Mouse (Mus musculus) MEL-GATA-1-ER (cell line): ENCODE data around the gene Adgre5.

Experiments
- DNase-seq: peaks from one replicate; pipeline ENCODE4 v3.0.0-alpha.2; 2012; ENCODE audit warnings: low read depth; ENCODE audit errors: extremely low read depth

The Adgre5 gene

DNA sequence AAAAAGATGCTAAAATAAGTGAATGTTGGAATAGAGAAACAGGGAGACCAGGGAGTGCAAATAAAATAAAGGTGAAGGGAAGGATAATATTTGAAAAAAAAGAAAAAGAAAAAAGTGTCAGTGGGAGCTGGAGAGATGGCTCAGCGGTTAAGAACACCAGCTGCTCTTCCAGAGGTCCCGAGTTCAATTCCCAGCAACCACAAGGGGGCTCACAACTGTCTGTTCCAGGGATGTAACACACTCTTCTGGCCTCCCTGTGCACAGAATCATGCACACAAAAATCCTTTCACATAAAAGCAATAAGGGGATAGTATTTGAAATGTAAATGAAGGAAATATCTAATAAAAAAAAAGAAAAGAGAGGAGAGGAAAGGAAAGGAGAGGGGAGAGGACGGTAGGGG, 13.0 kb upstream of the Adgre5 start:
- no peak for DNase-seq

GRCm38 (mm10) chr8:83749265-83749664, 8.1 kb upstream of the Adgre5 start:
- DNase-seq = no peak

DNA sequence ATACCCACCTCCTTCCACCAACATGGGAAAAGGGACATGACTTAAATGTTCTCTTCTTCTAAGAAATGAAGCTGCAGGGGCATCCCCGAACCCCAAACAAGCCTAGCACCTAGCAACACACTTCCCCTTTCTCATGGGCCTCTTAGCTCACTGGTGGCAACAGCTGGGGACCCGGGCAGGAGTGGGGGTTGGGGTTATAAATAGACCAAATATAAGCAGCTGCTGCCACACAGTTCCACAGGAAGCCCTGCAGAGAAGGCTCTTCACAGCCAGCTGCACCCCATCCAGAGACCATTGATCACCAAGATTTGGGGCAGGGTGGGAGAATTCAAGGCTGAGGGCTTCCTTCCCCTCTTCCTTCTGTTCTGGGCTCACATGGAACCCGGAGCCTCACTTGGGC, 7.6 kb upstream of the Adgre5 start:
- DNase-seq = peak; percentile 76

DNA sequence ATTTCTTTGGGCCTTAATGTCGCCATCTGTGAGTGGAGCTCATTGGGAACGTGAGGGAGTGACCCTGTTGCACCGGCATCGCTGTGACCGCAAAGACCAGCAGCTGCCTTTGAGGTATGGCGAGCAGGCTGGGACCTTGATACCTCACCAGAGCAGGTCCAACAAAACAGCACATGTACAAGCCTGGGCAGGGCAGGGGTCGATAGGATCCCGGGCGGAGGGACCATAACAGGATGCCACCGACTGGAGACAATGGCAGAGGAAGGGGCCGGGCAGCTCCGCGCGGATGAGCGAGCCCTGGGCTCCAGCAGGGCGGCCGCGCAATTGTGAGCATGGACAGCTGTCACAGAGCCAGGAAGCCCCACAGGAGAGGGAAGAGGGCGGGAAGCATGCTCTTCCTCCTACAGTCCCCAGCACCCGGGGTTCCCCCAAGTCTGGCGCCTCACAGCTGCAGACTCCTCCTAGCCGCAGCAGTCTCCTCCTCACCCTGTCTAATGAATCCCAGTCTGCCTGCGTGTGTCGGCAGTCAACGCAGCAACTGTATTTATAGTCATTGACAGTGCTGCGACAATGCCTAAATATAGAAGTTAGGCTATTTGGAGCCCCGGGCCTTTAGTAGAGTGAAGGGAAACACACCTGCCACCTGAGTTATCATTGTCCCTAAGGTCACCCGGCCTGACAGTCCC, 6.7 kb upstream of the Adgre5 start:
- DNase-seq = no peak

DNA sequence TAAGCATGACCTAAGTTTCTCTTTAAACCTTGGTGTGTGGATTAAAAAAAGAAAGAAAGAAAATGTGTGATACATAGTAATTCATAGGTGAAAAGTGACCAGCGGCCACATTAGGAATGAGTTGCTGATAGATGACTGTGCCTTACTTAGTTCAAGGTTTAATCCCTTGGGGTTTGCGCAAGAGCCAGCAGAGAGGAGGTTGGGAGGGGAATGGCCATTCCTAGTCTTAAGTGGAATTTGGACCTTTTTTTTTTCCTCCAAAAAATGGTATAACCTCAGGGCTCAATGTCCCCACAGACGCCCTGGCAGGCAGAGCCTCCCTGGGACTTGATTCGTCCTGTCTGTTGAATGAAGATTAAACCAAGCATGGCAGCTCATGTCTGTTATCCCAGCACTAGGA, 2.9 kb upstream of the Adgre5 start:
- no peak for DNase-seq

DNA sequence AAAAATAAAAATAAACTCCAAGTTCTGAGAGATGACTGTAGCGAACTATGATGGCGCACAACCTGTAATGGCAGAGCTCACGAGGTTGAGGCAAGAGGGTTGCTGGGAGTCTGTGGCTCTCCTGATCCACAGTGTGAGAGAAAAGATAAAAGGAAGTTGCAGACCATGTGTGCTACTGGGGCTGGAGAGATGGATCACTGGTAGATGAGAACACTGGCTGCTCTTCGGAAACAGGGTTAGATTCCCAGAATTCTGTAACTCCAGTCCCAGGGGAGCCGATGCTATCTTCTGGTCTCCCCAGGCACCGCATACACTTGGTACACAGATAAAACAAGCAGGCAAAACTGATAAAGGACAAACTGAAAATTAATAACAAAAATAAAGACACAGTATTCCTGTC, 1.8 kb upstream of the Adgre5 start:
- no peak for DNase-seq

GRCm38 (mm10) chr8:83741849-83742655, 926 bp upstream of the Adgre5 start:
- no peak for DNase-seq

GRCm38 (mm10) chr8:83740586-83740975, 545 bp downstream of the Adgre5 start:
- no peak for DNase-seq

- DNase-seq = peak; percentile 42
Observed at GRCm38 (mm10) chr8:83739711-83740468, 1.2 kb downstream of the Adgre5 start.

DNA sequence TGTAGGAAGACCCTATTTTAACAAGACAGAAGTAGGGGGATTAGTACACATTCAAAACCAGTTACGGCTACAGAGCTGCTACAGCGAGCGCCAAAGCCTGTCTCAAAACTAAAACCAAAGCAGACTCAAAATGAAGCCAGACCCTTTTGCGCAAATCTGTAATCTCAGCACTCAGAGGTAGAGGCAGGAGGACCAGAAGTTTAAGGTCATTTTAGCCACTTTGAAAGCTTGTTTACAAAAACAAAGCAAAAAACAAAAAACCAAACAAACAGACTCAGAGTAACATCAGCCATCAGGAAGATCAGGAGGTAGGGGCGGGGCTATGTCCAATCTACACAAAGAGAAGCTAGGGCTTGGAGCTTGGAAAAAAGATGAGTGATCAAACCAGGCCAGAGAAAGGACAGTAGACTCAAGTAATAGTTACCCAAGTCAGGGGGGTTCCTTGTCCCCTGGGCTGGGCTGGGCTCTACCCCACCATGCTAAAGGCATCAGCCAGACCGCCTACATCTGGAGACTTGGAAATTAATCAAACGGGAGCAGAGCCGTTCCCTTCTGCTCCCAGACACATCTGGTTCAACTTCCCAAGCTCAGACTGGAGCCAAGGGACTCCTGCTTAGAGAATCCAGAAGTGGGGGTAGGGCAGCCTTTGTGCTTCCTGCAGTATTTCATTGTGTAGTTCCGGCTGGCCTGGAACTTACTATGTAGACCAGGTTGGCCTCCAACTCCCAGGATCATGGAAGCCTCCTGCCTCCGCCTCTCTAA, 2.0 kb downstream of the Adgre5 start:
- no peak for DNase-seq

- DNase-seq = peak; percentile 30
Observed at GRCm38 (mm10) chr8:83737852-83738562, 3.1 kb downstream of the Adgre5 start.

DNA sequence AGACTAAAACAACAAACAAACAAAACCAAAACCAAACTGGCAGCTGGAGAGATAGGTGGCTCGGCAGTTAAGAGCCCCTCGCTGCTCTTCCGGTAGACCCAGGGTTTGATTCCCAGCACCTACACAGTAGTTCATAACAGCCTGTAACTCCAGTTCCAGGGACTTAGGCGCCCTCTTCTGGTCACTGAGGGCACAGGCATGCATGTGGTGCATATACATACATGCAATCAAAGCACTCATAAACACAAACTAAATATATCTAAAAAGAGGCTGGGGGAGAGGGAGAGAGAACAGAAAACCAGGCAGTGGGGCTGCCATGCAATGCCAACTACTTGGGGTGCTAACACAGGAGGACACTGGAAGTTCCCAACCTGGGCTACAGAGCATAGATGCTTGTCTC, 3.8 kb downstream of the Adgre5 start:
- DNase-seq = no peak

DNA sequence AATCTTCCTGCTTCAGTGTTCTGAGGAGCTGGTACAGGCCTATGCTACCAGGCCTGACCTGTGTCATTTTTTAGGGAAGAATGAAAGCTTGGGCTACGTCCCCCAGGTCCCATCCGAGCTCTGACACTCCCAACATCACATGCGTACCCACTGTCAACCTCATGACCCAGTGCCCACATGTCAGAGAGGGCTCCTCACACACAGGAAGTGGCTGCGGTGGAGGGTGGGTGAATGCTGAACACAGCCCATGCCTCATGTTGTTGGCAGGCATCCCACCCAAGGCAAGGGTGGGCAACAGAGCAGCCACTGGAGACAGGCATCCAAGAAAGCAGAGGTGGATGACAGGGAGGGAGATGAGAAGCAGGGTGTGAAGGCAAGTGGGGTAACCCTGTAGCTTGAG, 4.4 kb downstream of the Adgre5 start:
- DNase-seq = no peak

DNA sequence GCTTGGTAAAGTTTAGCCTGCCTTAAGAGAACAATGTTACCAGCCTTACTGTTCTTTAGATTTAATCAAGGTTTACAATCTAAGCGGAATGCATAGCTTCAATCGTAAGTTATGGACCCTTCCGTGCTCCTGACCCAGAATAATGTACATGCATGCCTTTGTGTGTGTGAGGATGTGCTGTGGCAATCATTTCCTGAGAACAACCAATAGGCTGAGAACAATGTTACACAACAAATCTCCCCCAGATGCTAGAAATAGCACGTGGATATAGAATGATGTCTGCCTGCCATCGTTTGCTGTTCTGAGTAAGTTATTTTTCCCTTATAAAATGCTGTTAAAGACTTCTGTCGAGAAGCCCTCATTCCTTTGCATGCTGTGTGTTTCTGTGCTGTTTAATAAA, 8.2 kb downstream of the Adgre5 start:
- DNase-seq = no peak

DNA sequence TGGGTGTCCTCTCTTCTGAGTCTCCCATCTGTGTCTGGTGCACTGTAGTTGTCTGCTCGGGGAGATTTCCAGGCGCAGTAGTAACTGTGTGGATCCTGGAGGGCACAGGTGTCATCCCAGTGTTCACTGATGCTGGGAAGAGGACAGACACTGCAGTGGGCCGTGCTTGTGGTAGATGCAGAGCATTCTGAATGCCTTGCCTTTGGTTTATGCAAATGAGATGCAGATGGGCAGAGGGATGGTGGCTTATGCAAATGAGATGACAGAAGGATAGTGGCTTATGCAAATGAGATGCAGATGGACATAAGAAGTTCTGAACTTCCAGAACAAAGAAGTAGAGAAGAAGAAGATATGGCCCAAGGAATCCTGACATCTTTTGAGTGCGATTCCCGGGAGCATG, 9.2 kb downstream of the Adgre5 start:
- DNase-seq = no peak

DNA sequence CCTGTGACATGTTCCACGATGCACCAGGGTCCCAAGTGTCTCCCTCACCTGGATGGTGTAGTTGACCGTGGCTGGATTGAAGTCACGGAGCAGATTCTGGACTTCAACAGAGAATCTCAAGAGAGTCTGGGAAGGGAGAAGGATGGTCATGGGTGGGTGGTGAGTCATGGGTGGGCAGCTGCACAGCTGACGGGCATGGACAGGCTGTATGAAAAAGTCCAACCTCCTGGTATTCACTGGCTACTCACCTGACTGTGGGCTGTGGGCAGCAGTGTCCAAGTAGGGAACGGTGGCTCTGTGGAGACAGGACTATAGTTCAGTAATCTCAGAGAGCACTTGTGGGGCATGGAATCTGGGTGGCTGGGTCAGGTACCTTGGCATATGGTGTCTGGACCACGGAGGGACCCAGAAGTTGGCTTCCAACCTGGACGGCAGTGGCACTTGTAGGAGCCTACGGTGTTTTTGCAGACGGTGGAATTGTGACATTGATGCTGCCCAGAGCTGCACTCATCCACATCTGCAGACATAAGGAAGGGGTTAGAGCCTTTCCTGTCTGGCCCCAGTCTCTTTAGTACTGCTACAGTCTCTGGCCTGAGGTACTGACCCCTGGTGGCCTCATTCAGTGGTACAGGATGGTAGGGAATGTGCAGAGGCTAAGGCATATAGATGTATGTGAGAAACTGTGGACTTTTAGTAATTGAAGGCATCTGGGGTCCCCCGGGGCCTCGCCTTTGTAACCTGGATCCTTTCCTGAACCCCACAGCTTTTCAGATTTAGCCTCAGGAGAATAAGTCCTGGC, 11.9 kb downstream of the Adgre5 start:
- no peak for DNase-seq

DNA sequence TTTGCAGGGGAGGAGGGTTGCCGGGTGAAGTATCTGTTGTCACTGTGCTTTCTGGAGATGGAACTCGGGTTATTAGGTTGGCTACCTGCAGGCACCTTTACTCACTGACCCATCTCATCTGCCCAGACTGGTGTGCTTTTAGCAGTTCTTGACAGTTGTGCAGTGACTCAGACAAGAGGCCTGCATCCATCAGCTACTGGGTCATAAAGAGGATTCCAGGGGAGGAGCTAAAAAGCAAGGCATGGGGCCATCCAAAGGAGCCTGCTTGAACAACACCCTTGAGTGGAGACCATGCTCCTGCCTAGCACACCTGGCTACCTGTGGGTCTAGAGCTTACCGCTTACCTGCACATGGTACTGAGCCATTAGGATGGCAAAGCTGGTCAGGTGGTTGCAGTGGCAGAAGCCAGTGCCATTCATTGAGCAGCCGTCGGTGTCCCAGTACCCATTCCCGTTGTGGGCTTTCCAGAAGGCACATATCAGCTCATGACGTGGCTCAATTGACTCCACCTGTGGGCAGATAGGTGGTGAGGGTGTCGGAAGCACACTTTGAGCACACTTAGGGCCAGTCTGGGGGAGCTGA, 15.5 kb downstream of the Adgre5 start:
- DNase-seq = no peak

DNA sequence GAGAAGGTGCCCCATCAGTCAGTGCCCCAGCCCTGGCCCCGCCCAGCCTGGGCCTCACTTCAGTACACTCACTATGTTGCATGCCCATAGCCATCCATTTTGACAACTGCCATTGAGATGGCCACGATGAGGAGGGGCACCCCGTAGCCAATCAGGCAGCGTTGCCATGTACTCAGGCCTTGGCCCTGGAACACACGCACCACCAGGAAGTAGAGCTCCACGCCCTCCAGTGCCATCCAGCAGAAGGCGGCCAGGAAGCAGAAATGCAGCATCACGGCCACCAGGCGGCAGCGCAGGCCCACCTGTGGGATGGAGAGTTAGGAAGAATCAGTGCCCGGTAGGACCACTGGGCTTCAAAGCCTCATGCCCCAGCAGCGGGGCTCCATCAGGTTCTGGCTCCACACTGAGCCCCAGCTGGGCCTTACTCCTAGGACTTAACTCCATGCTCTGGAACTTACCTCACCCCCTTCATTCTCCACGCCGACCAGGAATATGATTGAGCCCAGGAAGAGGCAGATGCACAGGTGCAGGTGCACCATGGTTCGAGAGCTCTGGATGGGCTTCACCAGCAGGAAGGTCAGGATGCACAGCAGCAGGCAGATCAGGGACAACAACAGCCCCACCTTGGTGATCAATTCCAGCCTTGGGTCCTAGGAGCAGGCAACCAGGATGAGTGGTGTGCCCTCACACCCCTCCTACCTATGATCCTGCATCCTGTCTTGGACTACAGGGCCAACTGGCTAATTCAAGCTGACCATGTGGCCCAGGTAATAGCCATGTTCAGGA, 16.2 kb downstream of the Adgre5 start:
- no peak for DNase-seq
